Mouse (Mus musculus) lung, postnatal 0 days (tissue): Measurements from ENCODE around the gene Sema6d.

Experiments used
- CTCF ChIP-seq: IDR thresholded peaks from 2 replicates; pipeline ENCODE4 v1.5.1; 2016; ENCODE audit warnings: antibody characterized with exemption, mild to moderate bottlenecking
- EP300 ChIP-seq: IDR thresholded peaks from 2 replicates; pipeline ENCODE4 v1.6.1; 2016; ENCODE audit warnings: antibody characterized with exemption, mild to moderate bottlenecking, control low read depth

- no peak for TF ChIP-seq CTCF
- TF ChIP-seq EP300: peak; percentile 64; the same call in 1 of the 2 replicates
Observed at GRCm38 (mm10) chr2:124118469-124119243, 28.9 kb downstream of the Sema6d start.
